Mouse (Mus musculus) urinary bladder, postnatal 4 days (tissue): Measurements from ENCODE around the gene Pgam2.

ENCODE experiments used
- DNase-seq, 2 experiments: peaks; one replicate each; pipeline ENCODE4 v3.0.0; 2021 to 2022; ENCODE audit warnings: low spot score in 2 of 2

The Pgam2 gene

GRCm38 (mm10) chr11:5805711-5806110 lies 2.2 kb upstream of the Pgam2 start:
- DNase-seq = no peak

GRCm38 (mm10) chr11:5804174-5804573 lies 641 bp upstream of the Pgam2 start:
- DNase-seq = no peak

- DNase-seq = no peak
Measured at GRCm38 (mm10) chr11:5802457-5803217, 896 bp downstream of the Pgam2 start.

- DNase-seq = no peak
Measured at GRCm38 (mm10) chr11:5802005-5802404, 1.5 kb downstream of the Pgam2 start.

GRCm38 (mm10) chr11:5801511-5801910 lies 2.0 kb downstream of the Pgam2 start:
- DNase-seq = no peak

- DNase-seq = no peak
Measured at GRCm38 (mm10) chr11:5799621-5800490, 3.7 kb downstream of the Pgam2 start.

GRCm38 (mm10) chr11:5797928-5798327 lies 5.6 kb downstream of the Pgam2 start:
- DNase-seq = no peak

GRCm38 (mm10) chr11:5797371-5797770 lies 6.2 kb downstream of the Pgam2 start:
- no peak for DNase-seq

- DNase-seq = no peak
Measured at GRCm38 (mm10) chr11:5796939-5797338, 6.6 kb downstream of the Pgam2 start.

- DNase-seq = no peak
Measured at GRCm38 (mm10) chr11:5795706-5796105, 7.8 kb downstream of the Pgam2 start.

GRCm38 (mm10) chr11:5795290-5795689 lies 8.2 kb downstream of the Pgam2 start:
- no peak for DNase-seq

- DNase-seq = no peak
Measured at GRCm38 (mm10) chr11:5790431-5790830, 13.1 kb downstream of the Pgam2 start.

- DNase-seq = no peak
Measured at GRCm38 (mm10) chr11:5789754-5790333, 13.7 kb downstream of the Pgam2 start.

GRCm38 (mm10) chr11:5789071-5789753 lies 14.3 kb downstream of the Pgam2 start:
- no peak for DNase-seq

GRCm38 (mm10) chr11:5788056-5789014 lies 15.2 kb downstream of the Pgam2 start, which contains the start of gene Dbnl:
Gene Dbnl, plus strand, starts transcription at chr11:5788488.
- peak; percentile 93 to 94 for DNase-seq

- no peak for DNase-seq
Measured at GRCm38 (mm10) chr11:5787671-5788055, 15.9 kb downstream of the Pgam2 start.

GRCm38 (mm10) chr11:5785732-5786131 lies 17.8 kb downstream of the Pgam2 start:
- no peak for DNase-seq

GRCm38 (mm10) chr11:5782199-5782944 lies 21.2 kb downstream of the Pgam2 start:
- no peak for DNase-seq

- no peak for DNase-seq
Measured at GRCm38 (mm10) chr11:5780035-5780499, 23.5 kb downstream of the Pgam2 start.

- no peak for DNase-seq
Measured at GRCm38 (mm10) chr11:5778481-5778880, 25.1 kb downstream of the Pgam2 start.
